Mouse (Mus musculus) thymus, adult 2 months (tissue): Measurements from ENCODE around the gene Antxr1. TPM values are rescaled to one million over a fixed set of nuclear protein-coding genes. Genes with fewer than 3 reads are reported as not detected.

Source experiments
- DNase-seq: peaks from one replicate; pipeline ENCODE4 v3.0.0; 2021
- H3K27ac ChIP-seq: fragments of 200-500 bp; 2 replicates; pipeline ENCODE4 v1.5.1; 2012; ENCODE audit warnings: low read length, control low read depth; ENCODE audit not compliant: control insufficient read depth, insufficient read depth
- H3K27me3 ChIP-seq: fragments of 200-500 bp; 2 replicates; pipeline ENCODE4 v1.6.1; 2012; ENCODE audit warnings: mild to moderate bottlenecking, low read length, moderate library complexity, mixed read lengths; ENCODE audit not compliant: control insufficient read depth, insufficient read depth
- H3K36me3 ChIP-seq: fragments of 200-500 bp; 2 replicates; pipeline ENCODE4 v1.6.1; 2012; ENCODE audit warnings: mild to moderate bottlenecking, low read length, moderate library complexity; ENCODE audit not compliant: control insufficient read depth, insufficient read depth
- H3K4me1 ChIP-seq: fragments of 200-500 bp; replicated peaks from 2 replicates; pipeline ENCODE4 v1.6.1; 2012; ENCODE audit warnings: low read length; ENCODE audit not compliant: control insufficient read depth, insufficient read depth
- H3K4me3 ChIP-seq: fragments of 200-500 bp; 2 replicates; pipeline ENCODE4 v1.5.1; 2012; ENCODE audit warnings: mild to moderate bottlenecking, low read length, control low read depth, moderate library complexity; ENCODE audit not compliant: control insufficient read depth, insufficient read depth
- CTCF ChIP-seq: fragments of 200-500 bp; IDR thresholded peaks from 2 replicates; pipeline ENCODE4 v1.5.1; 2012; ENCODE audit warnings: mild to moderate bottlenecking, control low read depth, low read length, moderate library complexity, borderline replicate concordance; ENCODE audit not compliant: control insufficient read depth, poor library complexity, insufficient read depth; ENCODE audit errors: extremely low read depth
- POLR2A ChIP-seq: fragments of 200-500 bp; IDR thresholded peaks from 2 replicates; pipeline ENCODE4 v1.6.1; 2012; ENCODE audit warnings: mild to moderate bottlenecking, low read length, control low read depth, moderate library complexity; ENCODE audit not compliant: control insufficient read depth, poor library complexity, insufficient read depth; ENCODE audit errors: extremely low read depth
- WGBS: fragments of 180-500 bp; shearing (Covaris S2); methylation state at CpG from one replicate; pipeline ENCODE4 v1.1.7; 2018; 5-methylcytosine and 5-hydroxymethylcytosine counted together
- polyA plus RNA-seq: library from polyadenylated mRNA; depleted of rRNA; stranded (reverse); fragments of >200 nt; gene quantifications from 2 replicates; pipeline ENCODE4 v1.2.3, GENCODE M21; 2012

Antxr1 gene
- polyA plus RNA-seq, 1 experiment, result 3.7 TPM

DNA sequence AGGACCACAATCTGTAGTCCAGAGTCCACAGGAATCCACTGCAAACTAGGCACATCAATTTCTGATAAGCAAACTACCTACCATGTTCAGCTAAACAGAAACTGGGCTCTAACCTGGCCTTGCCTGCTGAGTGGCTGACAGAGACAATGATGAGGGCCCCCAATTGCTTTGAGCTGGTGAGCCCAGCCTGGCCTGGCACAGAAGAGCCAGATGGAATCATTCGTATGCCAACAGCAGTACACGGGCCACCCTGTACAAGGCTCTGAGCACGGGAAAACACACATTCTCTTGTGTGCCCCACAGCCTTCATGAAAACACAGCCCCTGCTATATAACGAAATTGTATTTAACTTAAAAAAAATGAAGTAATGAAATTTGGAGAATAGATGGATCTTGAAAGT is 128.8 kb downstream of the Antxr1 start:
- no peaks in the 10 kb centered on the region for H3K36me3 ChIP-seq
- H3K4me1 ChIP-seq, result peaks cover 19% of the 10 kb centered on the region
- no peaks in the 10 kb centered on the region for H3K27me3 ChIP-seq
- no peak overlapping the region for H3K4me3 ChIP-seq
- TF ChIP-seq CTCF (no peak), POLR2A (no peak)
- no peak for DNase-seq
- H3K27ac ChIP-seq, result no peak overlapping the region
- 96% methylated on average over 4 of the region's 4 CpGs for WGBS

DNA sequence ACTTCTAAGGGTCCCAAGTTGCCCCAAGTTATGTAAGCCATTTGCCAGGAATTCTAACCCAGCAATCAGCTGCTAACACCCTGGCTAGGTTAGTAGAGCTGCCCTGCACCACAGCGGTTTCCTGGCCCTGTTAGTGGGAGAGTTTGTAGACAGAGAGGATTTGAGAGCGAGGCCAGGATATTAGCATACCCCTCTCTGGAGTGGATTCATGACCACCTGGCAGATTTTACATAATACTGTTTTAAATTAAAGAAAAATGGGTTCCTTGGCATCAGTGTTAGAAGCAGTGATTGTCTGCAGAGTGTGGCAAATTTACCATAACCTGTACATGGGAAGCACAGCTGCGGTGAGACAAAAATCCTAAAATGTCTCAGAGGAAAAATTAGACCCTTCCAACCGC is 132.2 kb downstream of the Antxr1 start:
- 90% methylated on average over 4 of the region's 4 CpGs for WGBS
- no peaks in the 10 kb centered on the region for H3K27me3 ChIP-seq
- TF ChIP-seq CTCF (no peak), POLR2A (no peak)
- DNase-seq, result no peak
- no peak overlapping the region for H3K4me3 ChIP-seq
- peaks cover 16% of the 10 kb centered on the region for H3K4me1 ChIP-seq
- H3K27ac ChIP-seq, result no peak overlapping the region
- no peaks in the 10 kb centered on the region for H3K36me3 ChIP-seq

DNA sequence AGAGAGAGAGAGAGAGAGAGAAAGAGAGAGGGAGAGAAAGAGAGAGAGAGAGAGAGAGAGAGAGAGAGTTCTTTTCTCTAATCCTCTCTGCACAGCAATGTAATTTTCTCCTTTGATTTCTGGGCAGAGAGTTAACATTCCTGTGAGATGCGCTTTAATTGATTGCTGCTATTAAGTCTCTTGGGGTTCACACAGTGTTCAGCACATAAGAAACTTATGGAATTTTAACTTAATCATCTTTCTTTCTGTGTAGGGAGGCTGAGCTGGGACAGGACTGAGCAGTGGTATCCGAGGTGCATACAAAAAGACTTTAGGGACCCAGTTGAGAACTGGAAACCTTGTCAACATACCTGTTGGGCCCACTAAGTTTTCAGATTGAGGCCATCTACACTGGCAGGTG is 132.6 kb downstream of the Antxr1 start:
- Histone ChIP-seq H3K4me3 (no peak overlapping the region), H3K27me3 (no peaks in the 10 kb centered on the region), H3K36me3 (no peaks in the 10 kb centered on the region), H3K4me1 (peaks cover 16% of the 10 kb centered on the region), H3K27ac (no peak overlapping the region)
- DNase-seq, result no peak
- TF ChIP-seq POLR2A (no peak), CTCF (no peak)
- 97% methylated on average over 2 of the region's 2 CpGs for WGBS

DNA sequence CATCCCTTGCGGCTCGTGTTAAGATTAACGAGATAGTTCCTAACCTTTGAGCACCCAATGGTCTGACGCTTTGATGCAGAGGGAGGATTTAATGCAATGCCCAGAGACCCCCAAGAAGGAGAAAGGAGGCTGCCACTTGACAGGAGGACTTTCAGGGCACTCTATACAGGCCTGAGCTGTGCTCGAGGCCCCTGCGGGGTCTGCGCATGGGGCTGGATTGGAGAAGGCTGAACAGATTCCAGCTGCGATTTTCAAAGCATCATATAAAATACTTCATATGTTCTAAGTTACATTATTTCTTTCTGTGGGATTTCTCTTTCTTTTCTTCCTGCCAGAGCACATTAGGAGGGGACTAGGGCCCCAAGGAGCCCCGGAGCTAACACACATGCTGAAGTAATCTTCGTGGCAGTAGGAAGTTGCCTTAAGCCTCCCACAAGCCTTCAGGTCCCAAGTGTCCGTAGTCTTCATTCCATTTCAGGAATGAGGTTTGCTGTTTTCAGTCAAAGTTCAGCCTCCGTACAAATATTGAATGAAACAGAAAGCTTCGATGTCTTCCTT is 133.5 kb downstream of the Antxr1 start:
- DNase-seq, result no peak
- H3K27ac ChIP-seq, result no peak overlapping the region
- TF ChIP-seq POLR2A (no peak), CTCF (no peak)
- H3K4me1 ChIP-seq, result peaks cover 11% of the 10 kb centered on the region
- no peaks in the 10 kb centered on the region for H3K27me3 ChIP-seq
- 92% methylated on average over 13 of the region's 13 CpGs for WGBS
- no peaks in the 10 kb centered on the region for H3K36me3 ChIP-seq
- H3K4me3 ChIP-seq, result no peak overlapping the region

DNA sequence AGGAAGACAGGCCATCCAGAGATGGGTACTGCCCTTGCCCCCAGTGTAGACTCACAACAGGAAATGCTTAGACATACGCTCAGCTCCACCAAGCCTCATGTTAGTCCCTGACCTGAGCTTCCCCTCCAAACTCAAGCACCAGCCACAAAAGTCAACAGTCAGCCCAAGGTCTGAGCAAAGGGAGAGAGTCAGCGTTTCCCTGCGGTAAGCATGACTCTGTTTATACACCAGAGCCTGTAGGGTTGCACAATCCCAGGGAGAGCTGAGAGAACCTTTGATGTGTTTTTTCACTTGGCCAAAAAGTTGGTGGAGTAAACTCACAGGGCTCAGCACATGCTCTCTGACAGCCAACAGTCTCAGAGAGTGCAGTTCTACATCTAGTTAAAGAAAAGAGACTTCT is 145.9 kb downstream of the Antxr1 start:
- no peaks in the 10 kb centered on the region for H3K36me3 ChIP-seq
- H3K27me3 ChIP-seq, result no peaks in the 10 kb centered on the region
- H3K27ac ChIP-seq, result no peak overlapping the region
- no peak for TF ChIP-seq CTCF
- TF ChIP-seq POLR2A, result no peak
- H3K4me1 ChIP-seq, result peaks cover 32% of the 10 kb centered on the region
- H3K4me3 ChIP-seq, result no peak overlapping the region
- 7% methylated on average over 3 of the region's 3 CpGs for WGBS
- no peak for DNase-seq

DNA sequence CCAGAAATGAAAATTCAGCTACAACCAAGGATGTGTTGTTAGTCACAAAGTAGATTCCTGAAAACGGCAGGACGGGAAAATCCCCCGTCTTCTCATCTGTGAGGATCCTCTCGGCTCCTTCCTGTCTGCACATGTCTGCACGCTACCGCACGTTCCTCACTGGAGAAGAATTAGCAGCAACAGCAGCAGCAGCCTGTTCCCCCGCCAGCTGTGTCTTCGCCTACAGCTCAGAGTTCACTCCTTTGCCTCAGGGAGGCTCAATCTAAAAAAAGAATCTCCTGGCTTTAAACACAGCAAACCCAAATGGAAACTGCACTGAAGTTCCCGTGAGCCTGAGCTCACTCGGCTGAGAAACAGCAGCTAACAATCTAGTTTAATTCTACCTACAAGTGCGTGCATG is 148.6 kb downstream of the Antxr1 start:
- TF ChIP-seq POLR2A, result no peak
- TF ChIP-seq CTCF, result no peak
- no peak for DNase-seq

DNA sequence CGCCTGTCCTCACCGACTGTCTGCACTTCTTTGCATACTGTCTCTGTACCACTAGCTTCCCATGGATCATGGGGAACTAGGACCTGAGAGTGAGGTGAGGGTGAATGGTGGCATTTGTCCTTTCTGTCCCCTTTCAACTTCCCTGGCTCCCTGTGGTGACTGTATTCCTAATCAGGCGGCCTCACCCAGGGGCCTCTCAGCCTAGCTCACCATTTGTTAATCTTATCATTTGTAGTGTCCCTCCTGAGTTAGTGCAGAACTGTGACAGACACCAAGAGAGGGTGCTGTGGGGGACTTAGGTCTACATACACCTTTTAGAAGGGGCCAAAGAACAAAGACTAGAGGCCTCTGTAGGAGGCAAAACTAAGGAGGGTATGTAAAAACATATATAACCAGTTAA is 151.2 kb downstream of the Antxr1 start:
- H3K36me3 ChIP-seq, result no peaks in the 10 kb centered on the region
- WGBS, result 97% methylated on average over 3 of the region's 3 CpGs
- H3K4me1 ChIP-seq, result peaks cover 18% of the 10 kb centered on the region
- H3K27me3 ChIP-seq, result no peaks in the 10 kb centered on the region
- H3K27ac ChIP-seq, result no peak overlapping the region
- TF ChIP-seq CTCF, result no peak
- no peak overlapping the region for H3K4me3 ChIP-seq
- DNase-seq, result no peak

More for the DNA sequence above, 148.6 kb downstream of the Antxr1 start:
- no peaks in the 10 kb centered on the region for H3K27me3 ChIP-seq
- H3K36me3 ChIP-seq, result no peaks in the 10 kb centered on the region
- peaks cover 39% of the 10 kb centered on the region for H3K4me1 ChIP-seq
- 61% methylated on average over 12 of the region's 12 CpGs for WGBS
- H3K27ac ChIP-seq, result no peak overlapping the region; the same call in 1 of the 2 replicates
- no peak overlapping the region for H3K4me3 ChIP-seq
